Mouse (Mus musculus): ENCODE measurements around the gene Chid1. TPM values are rescaled to one million over a fixed set of nuclear protein-coding genes. Genes with fewer than 3 reads are reported as not detected.
A peak's percentile ranks its signal among the peaks of the same experiment; 100 is the strongest.

Gene Chid1
- polyA plus RNA-seq, 1 experiment from 2014 or later: 39.2 TPM

- 35% methylated on average over 11 of the region's 11 CpGs for WGBS
- no peaks in the 10 kb centered on the region for H3K36me3 ChIP-seq (ENCODE audit: control insufficient read depth, insufficient read depth, low read length)
- peak overlapping the region; percentile 51 for H3K9ac ChIP-seq (ENCODE audit: low read depth, low read length)
- H3K27me3 ChIP-seq (replicated peaks; ENCODE audit: control insufficient read depth, insufficient read depth, low read length): peaks cover 10% of the 10 kb centered on the region
- H3K4me2 ChIP-seq: peak overlapping the region; percentile 99
- H3K9me3 ChIP-seq (ENCODE audit: control insufficient read depth, low read length): no peaks in the 10 kb centered on the region
- H3K4me1 ChIP-seq (replicated peaks; ENCODE audit: control insufficient read depth, insufficient read depth, low read length): peaks cover 30% of the 10 kb centered on the region
- peak overlapping the region; percentile 60 for H3K4me3 ChIP-seq (ENCODE audit: low read depth, low read length)
- ATAC-seq (replicated peaks; ENCODE audit: low FRiP score): no peak
- no peak for DNase-seq (ENCODE audit: low spot score)
- no peak overlapping the region for H3K27ac ChIP-seq (ENCODE audit: low read depth, low read length)
Observed at GRCm38 (mm10) chr7:141482531-141483024, 57.1 kb downstream of the Chid1 start.

GRCm38 (mm10) chr7:141481498-141482401 lies 57.9 kb downstream of the Chid1 start:
- peak; percentile 66 for DNase-seq (ENCODE audit: low spot score)
- ATAC-seq (replicated peaks; ENCODE audit: low FRiP score): no peak
- Histone ChIP-seq H3K4me3 (ENCODE audit: low read depth, low read length) (peak overlapping the region; percentile 60), H3K9ac (ENCODE audit: low read depth, low read length) (peak overlapping the region; percentile 51), H3K9me3 (ENCODE audit: control insufficient read depth, low read length) (no peaks in the 10 kb centered on the region), H3K27ac (ENCODE audit: low read depth, low read length) (no peak overlapping the region), H3K4me1 (replicated peaks; ENCODE audit: control insufficient read depth, insufficient read depth, low read length) (peaks cover 39% of the 10 kb centered on the region), H3K4me2 (peak overlapping the region; percentile 99), H3K36me3 (ENCODE audit: control insufficient read depth, insufficient read depth, low read length) (no peaks in the 10 kb centered on the region), H3K27me3 (replicated peaks; ENCODE audit: control insufficient read depth, insufficient read depth, low read length) (peaks cover 10% of the 10 kb centered on the region)
- 3% methylated on average over 67 of the region's 81 CpGs for WGBS

- peaks cover 44% of the 10 kb centered on the region for H3K4me1 ChIP-seq (replicated peaks; ENCODE audit: control insufficient read depth, insufficient read depth, low read length)
- ATAC-seq (replicated peaks; ENCODE audit: low FRiP score): peak; percentile 60
- 15% methylated on average over 10 of the region's 10 CpGs for WGBS
Observed at GRCm38 (mm10) chr7:141480842-141481497, 58.7 kb downstream of the Chid1 start.

GRCm38 (mm10) chr7:141478270-141478748 lies 61.3 kb downstream of the Chid1 start:
- peak overlapping the region; percentile 91 for H3K4me2 ChIP-seq
- H3K4me1 ChIP-seq (replicated peaks; ENCODE audit: control insufficient read depth, insufficient read depth, low read length): peaks cover 57% of the 10 kb centered on the region
- H3K9ac ChIP-seq (ENCODE audit: low read depth, low read length): peak overlapping the region; percentile 2; the same call in 1 of the 2 replicates
- peaks cover 10% of the 10 kb centered on the region for H3K27me3 ChIP-seq (replicated peaks; ENCODE audit: control insufficient read depth, insufficient read depth, low read length)
- ATAC-seq (replicated peaks; ENCODE audit: low FRiP score) (no peak), DNase-seq (ENCODE audit: low spot score) (no peak)
- no peaks in the 10 kb centered on the region for H3K36me3 ChIP-seq (ENCODE audit: control insufficient read depth, insufficient read depth, low read length)
- 49% methylated on average over 5 of the region's 5 CpGs for WGBS
- no peaks in the 10 kb centered on the region for H3K9me3 ChIP-seq (ENCODE audit: control insufficient read depth, low read length)
- 0 out of 2 replicates have a peak overlapping the region, but pooled peaks have one; percentile 13 for H3K4me3 ChIP-seq (ENCODE audit: low read depth, low read length)
- peak overlapping the region; percentile 49; the same call in 1 of the 2 replicates for H3K27ac ChIP-seq (ENCODE audit: low read depth, low read length)

More at GRCm38 (mm10) chr7:141480842-141481497, 58.7 kb downstream of the Chid1 start:
- Histone ChIP-seq H3K4me3 (ENCODE audit: low read depth, low read length) (peak overlapping the region; percentile 60; the same call in 1 of the 2 replicates), H3K27ac (ENCODE audit: low read depth, low read length) (no peak overlapping the region), H3K27me3 (replicated peaks; ENCODE audit: control insufficient read depth, insufficient read depth, low read length) (peaks cover 10% of the 10 kb centered on the region), H3K4me2 (peak overlapping the region; percentile 99), H3K9ac (ENCODE audit: low read depth, low read length) (no peak overlapping the region), H3K9me3 (ENCODE audit: control insufficient read depth, low read length) (no peaks in the 10 kb centered on the region), H3K36me3 (ENCODE audit: control insufficient read depth, insufficient read depth, low read length) (no peaks in the 10 kb centered on the region)
- DNase-seq (ENCODE audit: low spot score): peak; percentile 62

GRCm38 (mm10) chr7:141477578-141478269 lies 61.9 kb downstream of the Chid1 start:
- Histone ChIP-seq H3K36me3 (ENCODE audit: control insufficient read depth, insufficient read depth, low read length) (peaks cover 2% of the 10 kb centered on the region), H3K4me3 (ENCODE audit: low read depth, low read length) (0 out of 2 replicates have a peak overlapping the region, but pooled peaks have one; percentile 13), H3K9me3 (ENCODE audit: control insufficient read depth, low read length) (no peaks in the 10 kb centered on the region), H3K4me1 (replicated peaks; ENCODE audit: control insufficient read depth, insufficient read depth, low read length) (peaks cover 58% of the 10 kb centered on the region), H3K27ac (ENCODE audit: low read depth, low read length) (peak overlapping the region; percentile 90), H3K27me3 (replicated peaks; ENCODE audit: control insufficient read depth, insufficient read depth, low read length) (peaks cover 8% of the 10 kb centered on the region), H3K4me2 (peak overlapping the region; percentile 91), H3K9ac (ENCODE audit: low read depth, low read length) (peak overlapping the region; percentile 85; the same call in 1 of the 2 replicates)
- WGBS: 37% methylated on average over 4 of the region's 4 CpGs
- no peak for DNase-seq (ENCODE audit: low spot score)
- no peak for ATAC-seq (replicated peaks; ENCODE audit: low FRiP score)

- ATAC-seq (replicated peaks; ENCODE audit: low FRiP score): peak; percentile 9
- WGBS: 7% methylated on average over 7 of the region's 7 CpGs
- peaks cover 50% of the 10 kb centered on the region for H3K4me1 ChIP-seq (replicated peaks; ENCODE audit: control insufficient read depth, insufficient read depth, low read length)
Observed at GRCm38 (mm10) chr7:141476981-141477370, 62.7 kb downstream of the Chid1 start.

GRCm38 (mm10) chr7:141476226-141476980 lies 63.3 kb downstream of the Chid1 start:
- Histone ChIP-seq H3K4me1 (replicated peaks; ENCODE audit: control insufficient read depth, insufficient read depth, low read length) (peaks cover 45% of the 10 kb centered on the region), H3K27me3 (replicated peaks; ENCODE audit: control insufficient read depth, insufficient read depth, low read length) (no peaks in the 10 kb centered on the region), H3K27ac (ENCODE audit: low read depth, low read length) (peak overlapping the region; percentile 90), H3K36me3 (ENCODE audit: control insufficient read depth, insufficient read depth, low read length) (peaks cover 10% of the 10 kb centered on the region), H3K9me3 (ENCODE audit: control insufficient read depth, low read length) (no peaks in the 10 kb centered on the region), H3K4me2 (peak overlapping the region; percentile 91), H3K9ac (ENCODE audit: low read depth, low read length) (peak overlapping the region; percentile 85), H3K4me3 (ENCODE audit: low read depth, low read length) (peak overlapping the region; percentile 88)
- ATAC-seq (replicated peaks; ENCODE audit: low FRiP score) (peak; percentile 42), DNase-seq (ENCODE audit: low spot score) (peak; percentile 82)
- WGBS: 0% methylated on average over 10 of the region's 17 CpGs

More at GRCm38 (mm10) chr7:141476981-141477370, 62.7 kb downstream of the Chid1 start:
- H3K9me3 ChIP-seq (ENCODE audit: control insufficient read depth, low read length): no peaks in the 10 kb centered on the region
- H3K27ac ChIP-seq (ENCODE audit: low read depth, low read length): peak overlapping the region; percentile 90
- peaks cover 9% of the 10 kb centered on the region for H3K36me3 ChIP-seq (ENCODE audit: control insufficient read depth, insufficient read depth, low read length)
- H3K4me3 ChIP-seq (ENCODE audit: low read depth, low read length): peak overlapping the region; percentile 88
- H3K27me3 ChIP-seq (replicated peaks; ENCODE audit: control insufficient read depth, insufficient read depth, low read length): peaks cover 4% of the 10 kb centered on the region
- DNase-seq (ENCODE audit: low spot score): no peak
- H3K9ac ChIP-seq (ENCODE audit: low read depth, low read length): peak overlapping the region; percentile 85
- peak overlapping the region; percentile 91 for H3K4me2 ChIP-seq

Data from liver, embryonic 11.5 days (tissue).